Mouse (Mus musculus): ENCODE results near the gene Cdsn. TPM values are rescaled to one million over a fixed set of nuclear protein-coding genes. Genes with fewer than 3 reads are reported as not detected.
"Not testable (repeated sequence)": the region's sequence is repeated elsewhere in the genome, so short reads cannot be mapped to it uniquely, and the experiment has no call there.

Gene Cdsn
- under 1 TPM; 0.26 to 0.36 TPM for total RNA-seq (2021)

DNA sequence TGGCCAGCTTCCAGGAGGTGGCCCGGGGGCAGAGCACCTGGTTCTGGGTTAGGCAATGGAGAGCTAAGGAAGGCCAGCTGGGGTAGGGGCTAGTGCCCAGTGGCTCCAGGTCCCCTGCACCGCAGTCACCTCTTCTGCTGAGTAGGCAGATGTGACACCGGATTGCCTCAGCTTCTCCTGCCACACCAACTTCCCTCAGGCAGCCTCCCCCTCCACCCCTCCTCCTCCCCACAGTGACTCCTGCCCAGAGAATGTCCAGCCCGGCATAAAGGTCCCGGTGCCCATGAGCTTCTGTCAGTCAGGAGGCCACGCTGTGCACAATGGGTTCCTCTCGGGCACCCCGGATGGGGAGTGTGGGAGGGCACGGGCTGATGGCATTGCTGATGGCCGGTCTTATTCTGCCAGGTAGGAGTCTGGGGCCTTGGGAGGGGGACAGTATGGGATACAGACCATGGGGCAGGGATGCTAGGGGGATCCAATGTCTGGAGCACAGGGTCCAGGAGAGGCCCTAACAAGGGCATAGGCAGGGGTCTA is at the start of gene Cdsn:
Cdsn (plus strand) TSS at position 248 of the 534 bp plus-strand sequence.
- intact Hi-C loops (cut with DNase I): no loop called here
- no peak for DNase-seq

DNA sequence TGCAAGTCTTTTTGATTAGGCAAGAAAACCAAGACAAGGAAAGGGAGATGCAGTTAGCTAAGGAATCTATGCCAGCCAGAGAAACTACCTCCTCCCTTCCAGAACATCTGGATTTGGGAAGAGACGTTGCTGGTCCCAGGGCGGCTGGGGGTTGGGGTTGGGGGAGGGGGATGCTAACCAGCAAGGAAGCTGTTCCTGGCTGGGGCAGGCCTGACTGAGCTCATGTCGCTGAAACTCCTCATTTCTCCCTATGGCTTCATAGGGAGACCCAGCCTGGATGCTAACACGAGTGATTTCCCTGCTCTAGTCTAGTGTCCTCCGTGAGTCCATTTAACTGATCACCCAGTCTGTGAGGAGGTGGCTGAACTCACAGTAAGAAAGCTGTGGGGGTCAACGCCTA is 49.7 kb upstream of the Cdsn start:
- no peak for DNase-seq
- intact Hi-C loops (cut with DNase I): no loop called here

DNA sequence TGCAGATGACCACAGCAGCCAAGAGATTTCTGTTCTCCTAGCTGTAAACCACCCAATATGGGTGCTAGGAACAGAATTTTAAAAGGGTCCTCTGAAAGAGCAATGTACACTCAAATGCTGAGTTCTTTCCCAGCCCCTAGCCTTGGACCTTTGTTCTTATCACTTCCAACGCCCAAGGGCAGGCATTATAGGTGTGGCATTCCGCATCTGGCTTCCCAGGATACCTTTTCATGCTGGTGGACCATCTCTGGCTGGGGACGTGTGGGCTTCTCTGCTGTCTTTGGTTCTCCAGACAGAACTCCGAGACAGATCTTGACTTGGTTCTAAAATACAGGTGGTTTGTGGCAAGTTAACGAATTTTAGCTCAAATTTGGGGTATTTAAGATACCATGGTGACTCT is 49.2 kb upstream of the Cdsn start:
- intact Hi-C loops (cut with DNase I): no loop called here

GRCm38 (mm10) chr17:35503849-35504248 is 48.1 kb upstream of the Cdsn start:
- intact Hi-C loops (cut with DNase I): no loop called here

More for the DNA sequence above, 49.2 kb upstream of the Cdsn start:
- no peak for DNase-seq

DNA sequence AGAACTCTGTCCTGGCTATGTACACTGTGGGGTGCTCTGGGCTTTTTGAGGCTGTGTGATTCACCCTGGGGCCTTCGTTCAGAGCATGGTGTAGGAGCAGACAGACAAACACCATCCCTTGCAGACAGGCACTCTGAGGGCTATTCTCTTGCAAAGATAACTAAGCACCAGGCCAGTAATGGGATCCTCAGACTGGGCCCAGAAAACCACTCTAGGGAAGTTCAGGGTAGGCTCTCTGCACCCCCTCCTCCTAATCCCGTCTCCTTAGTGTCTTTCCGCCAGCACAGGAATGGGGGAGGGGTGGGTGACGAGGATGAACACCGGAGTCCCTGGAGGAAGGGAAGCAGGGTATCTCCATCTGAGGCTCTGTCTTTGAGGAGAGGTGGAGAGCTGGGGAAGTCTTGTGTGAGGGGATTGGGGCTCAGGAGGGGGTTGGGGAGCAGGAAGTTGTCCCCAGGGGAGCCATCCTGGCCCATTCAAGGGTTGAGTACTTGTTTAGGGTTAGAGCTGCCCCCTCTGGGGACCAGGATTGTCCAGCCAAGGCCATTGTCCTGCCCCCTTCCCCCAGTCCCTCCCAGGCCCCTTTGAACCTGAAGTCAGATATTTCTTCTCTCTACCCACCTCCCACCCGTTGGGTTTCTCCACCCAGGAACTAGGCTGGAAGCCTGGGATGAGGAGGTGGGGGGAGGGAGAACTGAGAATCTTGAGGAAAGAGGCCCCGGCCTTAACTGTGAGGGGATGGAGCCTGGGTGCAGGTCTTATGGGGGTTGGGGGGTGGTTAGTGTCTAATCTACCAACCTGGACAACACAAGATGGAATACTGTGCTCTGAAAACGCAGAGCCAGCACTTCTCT is 47.1 kb upstream of the Cdsn start:
- intact Hi-C loops (cut with DNase I): no loop called here

More at GRCm38 (mm10) chr17:35503849-35504248, 48.1 kb upstream of the Cdsn start:
- DNase-seq: no peak

GRCm38 (mm10) chr17:35505776-35506175 is 46.2 kb upstream of the Cdsn start, which contains the start of gene Pou5f1:
Gene Pou5f1 (plus strand): TSS chr17:35506018.
- DNase-seq: no peak
- intact Hi-C loops (cut with DNase I): no loop called here

More for the DNA sequence above, 47.1 kb upstream of the Cdsn start:
- no peak for DNase-seq

- no peak for DNase-seq
- intact Hi-C loops (cut with DNase I): no loop called here
Measured at GRCm38 (mm10) chr17:35506881-35507280, 45.0 kb upstream of the Cdsn start.

DNA sequence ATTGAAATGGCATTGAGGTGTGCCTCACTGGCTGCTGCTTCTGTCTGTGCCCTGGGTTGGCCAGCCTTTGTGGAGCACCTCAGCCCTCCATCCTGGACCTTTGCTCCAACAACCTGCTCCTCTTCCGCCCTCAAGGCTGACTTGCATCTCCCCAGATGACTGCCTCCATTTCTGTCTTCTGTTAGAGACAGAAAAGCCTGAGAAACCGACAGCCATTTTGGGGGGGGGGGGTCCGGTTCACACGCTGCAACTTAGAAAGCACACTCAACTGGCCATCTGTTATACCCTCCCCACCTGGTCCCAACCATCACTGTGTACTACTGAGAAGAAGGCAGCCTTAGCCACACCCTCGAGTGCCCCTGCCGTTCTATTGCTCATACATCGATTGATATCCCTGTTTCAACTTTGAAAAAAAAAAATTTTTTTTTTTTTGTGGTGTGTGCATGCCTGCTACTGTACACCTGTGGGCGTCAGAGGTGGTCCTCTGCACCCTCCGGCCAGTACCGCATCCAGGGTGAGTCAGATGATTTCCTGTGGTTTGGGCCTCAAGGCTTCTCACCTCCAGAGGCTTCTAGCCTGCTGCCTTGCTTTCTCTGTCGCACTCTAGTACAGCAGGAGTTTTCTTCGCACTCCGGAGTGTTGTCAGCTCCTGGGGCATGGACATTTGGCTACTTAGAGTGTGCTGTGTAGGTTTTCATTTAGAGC is 44.2 kb upstream of the Cdsn start:
- no peak for DNase-seq
- intact Hi-C loops (cut with DNase I): no loop called here

GRCm38 (mm10) chr17:35508279-35508678 is 43.6 kb upstream of the Cdsn start:
- DNase-seq; intact Hi-C loops (cut with DNase I): not testable (repeated sequence)

DNA sequence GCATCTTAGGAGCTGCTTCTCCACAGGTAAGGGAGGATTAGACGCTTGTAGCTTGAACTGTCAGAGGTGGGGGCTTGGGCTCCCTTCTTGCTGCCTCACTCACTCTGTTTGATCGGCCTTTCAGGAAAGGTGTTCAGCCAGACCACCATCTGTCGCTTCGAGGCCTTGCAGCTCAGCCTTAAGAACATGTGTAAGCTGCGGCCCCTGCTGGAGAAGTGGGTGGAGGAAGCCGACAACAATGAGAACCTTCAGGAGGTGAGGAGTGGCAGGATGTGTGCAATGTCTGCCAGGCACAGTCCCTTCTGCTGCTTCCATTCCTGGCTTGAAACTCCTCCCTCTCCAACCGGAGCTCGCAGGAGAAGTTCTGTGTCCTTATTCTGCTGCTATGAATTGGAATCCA is 42.6 kb upstream of the Cdsn start:
- intact Hi-C loops (cut with DNase I): no loop called here
- peak; percentile 50 for DNase-seq

DNA sequence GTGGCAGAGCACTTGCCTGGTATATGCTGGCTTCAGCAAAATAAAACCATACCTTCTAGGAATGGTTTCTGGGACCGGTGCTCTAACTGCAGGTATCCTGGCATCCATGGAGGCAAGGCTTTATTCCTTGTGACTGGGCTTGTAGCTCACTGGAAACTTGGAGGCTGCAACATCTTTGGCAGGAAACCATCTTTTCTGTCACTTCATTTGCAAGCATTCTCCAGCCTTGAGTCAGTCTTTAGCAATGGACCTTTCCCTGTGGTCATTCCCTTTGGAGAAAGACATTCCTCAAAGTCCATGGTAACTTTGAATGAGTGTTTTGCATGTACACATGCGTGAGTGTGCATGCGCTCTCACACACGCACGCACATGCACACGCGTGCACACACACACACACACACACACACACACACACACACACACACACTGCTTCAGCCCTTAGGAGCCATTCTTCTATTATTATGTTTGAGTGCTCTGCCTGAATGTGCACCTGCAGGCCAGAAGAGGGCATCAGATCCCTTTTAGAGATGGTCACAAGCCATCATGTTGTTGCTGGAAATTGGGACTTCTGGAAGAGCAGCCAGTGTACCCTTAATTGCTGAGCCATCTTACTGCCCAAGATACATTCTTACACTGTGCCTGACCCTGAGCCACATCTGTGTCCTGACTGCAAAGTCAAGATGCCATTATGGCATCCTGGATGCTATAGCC is 38.9 kb upstream of the Cdsn start:
- no peak for DNase-seq
- intact Hi-C loops (cut with DNase I): no loop called here

DNA sequence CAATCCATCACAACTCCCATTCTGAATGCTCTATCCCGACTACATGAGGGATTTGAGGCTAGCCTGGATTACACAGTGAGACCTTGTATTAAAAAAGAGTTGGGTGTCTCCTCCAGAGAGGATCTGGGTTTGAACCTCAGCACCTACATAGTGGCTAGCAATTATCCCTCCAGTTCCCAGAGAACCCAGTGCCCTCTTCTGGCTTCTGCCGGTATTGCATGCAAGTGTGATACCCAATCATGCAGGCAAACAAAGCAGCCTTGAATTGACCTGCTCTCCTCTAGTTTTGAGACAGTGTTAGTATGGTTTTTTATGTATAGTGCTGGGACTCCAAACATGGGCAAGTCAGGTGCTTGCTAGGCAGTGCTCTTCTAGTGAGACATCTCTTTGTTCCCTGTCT is 38.0 kb upstream of the Cdsn start:
- peak; percentile 82 for DNase-seq
- intact Hi-C loops (cut with DNase I): no loop called here

- intact Hi-C loops (cut with DNase I): no loop called here
Measured at GRCm38 (mm10) chr17:35514756-35515155, 37.2 kb upstream of the Cdsn start.

GRCm38 (mm10) chr17:35515911-35516640 is 35.9 kb upstream of the Cdsn start:
- no peak for DNase-seq
- intact Hi-C loops (cut with DNase I): no loop called here

More at GRCm38 (mm10) chr17:35514756-35515155, 37.2 kb upstream of the Cdsn start:
- no peak for DNase-seq

DNA sequence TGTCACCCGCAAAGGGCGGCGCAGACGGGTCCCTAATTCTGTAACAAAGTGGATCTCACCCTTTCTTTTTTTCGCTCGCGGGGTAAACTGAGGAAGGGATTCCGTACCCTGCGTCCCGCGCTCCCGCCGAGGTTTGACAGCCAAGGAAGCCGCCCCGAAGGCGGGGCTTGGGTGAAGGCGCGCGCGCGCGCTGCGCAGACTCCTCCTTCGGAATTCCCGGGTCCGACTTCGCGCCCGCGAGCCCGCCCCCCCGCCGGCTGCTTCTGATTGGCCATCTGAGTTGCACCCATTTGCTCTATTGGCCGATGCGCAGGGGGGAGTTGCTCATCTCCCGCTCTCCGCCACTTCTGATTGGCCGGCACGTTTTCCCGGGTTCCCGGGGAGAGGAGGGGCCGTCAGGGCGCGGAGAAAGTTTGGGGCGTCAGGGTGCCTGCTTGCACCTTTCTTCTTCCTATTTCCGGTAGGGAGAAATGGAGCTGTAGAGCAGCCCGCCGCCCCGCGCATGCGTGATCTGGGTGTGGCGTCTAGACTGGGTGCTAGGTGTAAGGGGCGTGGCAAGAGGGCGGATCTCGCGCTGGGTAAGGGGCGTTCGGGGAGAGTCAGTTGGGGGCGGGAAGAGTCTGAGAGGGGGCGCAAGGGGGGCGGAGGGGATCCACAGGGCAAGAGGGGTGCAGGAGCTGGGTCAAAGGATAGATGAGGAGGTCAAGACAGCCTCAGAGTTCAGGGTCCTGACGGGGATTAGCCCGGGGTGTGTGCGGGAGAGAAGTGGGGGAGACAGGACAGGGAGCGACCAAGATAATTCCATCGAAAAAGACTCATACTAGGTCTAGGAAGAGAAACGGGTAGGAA is 35.1 kb upstream of the Cdsn start, which contains the start of the genes Tcf19 and Cchcr1:
Tcf19 (minus strand) TSS at position 173 of the 849 bp plus-strand sequence.
Cchcr1 (plus strand) TSS at position 449 of the 849 bp plus-strand sequence.
- peak; percentile 98 for DNase-seq
- intact Hi-C loops (cut with DNase I): no loop called here

- intact Hi-C loops (cut with DNase I): no loop called here
- no peak for DNase-seq
Measured at GRCm38 (mm10) chr17:35517526-35517925, 34.4 kb upstream of the Cdsn start.

DNA sequence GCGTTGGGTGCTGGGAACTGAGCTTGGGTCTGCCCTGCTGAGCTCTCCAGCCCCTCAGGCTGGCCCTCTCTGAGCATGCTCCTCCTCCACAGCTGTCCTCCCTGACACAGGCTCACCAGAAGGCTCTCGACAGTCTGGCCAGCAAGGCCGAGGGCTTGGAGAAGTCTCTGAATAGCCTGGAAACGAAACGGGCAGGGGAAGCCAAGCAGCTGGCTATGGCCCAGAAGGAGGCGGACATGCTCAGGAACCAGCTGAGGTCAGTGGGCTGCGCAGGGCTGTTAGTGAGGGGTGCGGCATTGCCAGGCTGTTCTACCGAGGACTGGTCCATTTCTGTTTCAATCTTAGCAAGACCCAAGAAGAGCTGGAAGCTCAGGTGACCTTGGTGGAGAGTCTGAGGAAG is 27.6 kb upstream of the Cdsn start:
- intact Hi-C loops (cut with DNase I): no loop called here

DNA sequence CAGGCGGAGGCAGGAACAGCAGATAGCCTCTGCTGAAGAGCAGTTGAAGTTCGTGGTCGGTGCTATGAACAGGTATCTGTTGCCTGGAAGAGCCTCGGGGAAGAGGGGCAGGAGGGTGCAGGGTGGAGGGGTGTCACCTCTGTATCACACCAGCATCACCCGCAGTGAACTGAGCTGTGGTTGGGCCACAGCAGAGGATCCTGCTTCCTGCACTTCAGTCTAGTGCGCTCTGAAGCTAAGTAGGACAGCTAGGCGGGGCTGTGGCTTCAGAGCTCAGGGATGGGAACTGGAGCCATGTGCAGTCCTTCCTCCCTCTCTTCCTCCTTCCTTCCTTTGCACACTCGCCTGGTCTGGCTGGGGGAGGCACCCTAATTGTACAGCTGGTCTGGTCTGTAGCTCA is 25.3 kb upstream of the Cdsn start:
- no peak for DNase-seq
- intact Hi-C loops (cut with DNase I): no loop called here

More for the DNA sequence above, 27.6 kb upstream of the Cdsn start:
- peak; percentile 63 for DNase-seq

GRCm38 (mm10) chr17:35532360-35532759 is 19.6 kb upstream of the Cdsn start:
- DNase-seq: no peak
- intact Hi-C loops (cut with DNase I): no loop called here

Measured in left cerebral cortex, postnatal 4 days (tissue).